Mouse (Mus musculus): ENCODE results near the gene Cdk6. TPM values are rescaled to one million over a fixed set of nuclear protein-coding genes. Genes with fewer than 3 reads are reported as not detected.
"Not testable (repeated sequence)": the region's sequence is repeated elsewhere in the genome, so short reads cannot be mapped to it uniquely, and the experiment has no call there.

Gene Cdk6
- polyA plus RNA-seq, 1 experiment from 2014 or later, result 59.1 TPM

- no peaks in the 10 kb centered on the region for H3K9me3 ChIP-seq
- no peaks in the 10 kb centered on the region for H3K36me3 ChIP-seq
- H3K4me2 ChIP-seq, result no peak overlapping the region
- H3K9ac ChIP-seq, result no peak overlapping the region
- 56% methylated on average over 4 of the region's 4 CpGs for WGBS
- no peak overlapping the region for H3K4me3 ChIP-seq
- no peak overlapping the region for H3K27ac ChIP-seq
- no peaks in the 10 kb centered on the region for H3K27me3 ChIP-seq
- no peak for ATAC-seq (ENCODE audit: borderline replicate concordance, extremely low read depth, low FRiP score, low TSS enrichment)
- no peaks in the 10 kb centered on the region for H3K4me1 ChIP-seq
These were observed 17.2 kb upstream of the Cdk6 start for GRCm38 (mm10) chr5:3324116-3324515.

DNA sequence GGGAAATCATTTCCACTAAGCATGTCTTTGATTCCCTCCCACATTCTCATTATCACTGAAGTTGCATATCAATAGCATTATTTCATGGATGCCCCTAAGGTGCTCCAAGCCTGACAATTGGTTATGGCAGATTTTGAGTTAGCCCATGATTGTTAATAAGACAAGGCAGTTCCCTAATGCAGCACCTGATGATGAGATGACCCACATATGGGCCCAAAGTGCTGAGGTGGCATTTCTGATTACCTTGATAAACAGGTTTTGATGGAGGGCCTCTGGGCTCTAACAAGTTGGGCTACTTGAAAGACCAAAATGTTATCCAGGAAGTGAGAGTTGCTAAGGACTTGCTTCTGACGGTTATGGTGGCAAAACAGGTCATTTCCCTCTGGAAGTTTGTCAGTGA, 11.9 kb upstream of the Cdk6 start:
- H3K9me3 ChIP-seq, result no peaks in the 10 kb centered on the region
- no peaks in the 10 kb centered on the region for H3K36me3 ChIP-seq
- no peaks in the 10 kb centered on the region for H3K27me3 ChIP-seq
- H3K9ac ChIP-seq, result no peak overlapping the region
- ATAC-seq (ENCODE audit: borderline replicate concordance, extremely low read depth, low FRiP score, low TSS enrichment), result no peak
- 34% methylated on average over 1 of the region's 1 CpGs for WGBS
- H3K27ac ChIP-seq, result no peak overlapping the region
- H3K4me2 ChIP-seq, result no peak overlapping the region
- H3K4me1 ChIP-seq, result no peaks in the 10 kb centered on the region
- H3K4me3 ChIP-seq, result no peak overlapping the region

- ATAC-seq (ENCODE audit: borderline replicate concordance, extremely low read depth, low FRiP score, low TSS enrichment), result no peak
- Histone ChIP-seq H3K27ac (no peak overlapping the region), H3K4me1 (no peaks in the 10 kb centered on the region), H3K4me3 (no peak overlapping the region), H3K4me2 (no peak overlapping the region), H3K36me3 (no peaks in the 10 kb centered on the region), H3K27me3 (no peaks in the 10 kb centered on the region), H3K9ac (no peak overlapping the region), H3K9me3 (no peaks in the 10 kb centered on the region)
- WGBS, result 36% methylated on average over 3 of the region's 3 CpGs
These were observed 10.4 kb upstream of the Cdk6 start for GRCm38 (mm10) chr5:3330932-3331331.

DNA sequence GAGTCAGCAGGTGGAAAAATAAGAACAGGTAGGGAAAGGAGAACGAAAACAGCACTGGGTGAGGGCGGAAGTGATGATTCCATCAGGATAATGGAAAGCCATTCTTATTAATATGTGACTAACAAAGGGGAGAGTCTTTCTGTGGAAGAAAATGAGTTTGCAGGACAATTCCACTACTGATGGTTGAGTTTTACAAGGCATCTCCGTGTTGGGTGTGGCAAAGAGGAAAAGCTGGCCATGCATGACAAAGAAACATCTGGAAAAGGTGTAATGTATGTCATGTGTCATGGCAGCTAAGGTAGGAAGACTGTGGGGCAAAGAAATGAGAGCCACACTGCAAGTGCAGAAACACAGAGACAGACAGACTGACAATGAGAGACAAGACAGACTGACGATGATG, 8.3 kb upstream of the Cdk6 start:
- H3K4me1 ChIP-seq; H3K4me2 ChIP-seq; H3K27ac ChIP-seq; H3K36me3 ChIP-seq; H3K9ac ChIP-seq; ATAC-seq (ENCODE audit: borderline replicate concordance, extremely low read depth, low FRiP score, low TSS enrichment); H3K27me3 ChIP-seq; H3K9me3 ChIP-seq; H3K4me3 ChIP-seq: not testable (repeated sequence)
- 88% methylated on average over 4 of the region's 4 CpGs for WGBS

GRCm38 (mm10) chr5:3340340-3341058, 786 bp upstream of the Cdk6 start:
- H3K9me3 ChIP-seq; ATAC-seq (ENCODE audit: borderline replicate concordance, extremely low read depth, low FRiP score, low TSS enrichment); H3K36me3 ChIP-seq; H3K27me3 ChIP-seq; H3K4me1 ChIP-seq: not testable (repeated sequence)
- Histone ChIP-seq H3K27ac (peak overlapping the region; percentile 95), H3K9ac (peak overlapping the region; percentile 88), H3K4me3 (peak overlapping the region; percentile 86), H3K4me2 (peak overlapping the region; percentile 90)
- WGBS, result under 1% methylated on average over 15 of the region's 15 CpGs

DNA sequence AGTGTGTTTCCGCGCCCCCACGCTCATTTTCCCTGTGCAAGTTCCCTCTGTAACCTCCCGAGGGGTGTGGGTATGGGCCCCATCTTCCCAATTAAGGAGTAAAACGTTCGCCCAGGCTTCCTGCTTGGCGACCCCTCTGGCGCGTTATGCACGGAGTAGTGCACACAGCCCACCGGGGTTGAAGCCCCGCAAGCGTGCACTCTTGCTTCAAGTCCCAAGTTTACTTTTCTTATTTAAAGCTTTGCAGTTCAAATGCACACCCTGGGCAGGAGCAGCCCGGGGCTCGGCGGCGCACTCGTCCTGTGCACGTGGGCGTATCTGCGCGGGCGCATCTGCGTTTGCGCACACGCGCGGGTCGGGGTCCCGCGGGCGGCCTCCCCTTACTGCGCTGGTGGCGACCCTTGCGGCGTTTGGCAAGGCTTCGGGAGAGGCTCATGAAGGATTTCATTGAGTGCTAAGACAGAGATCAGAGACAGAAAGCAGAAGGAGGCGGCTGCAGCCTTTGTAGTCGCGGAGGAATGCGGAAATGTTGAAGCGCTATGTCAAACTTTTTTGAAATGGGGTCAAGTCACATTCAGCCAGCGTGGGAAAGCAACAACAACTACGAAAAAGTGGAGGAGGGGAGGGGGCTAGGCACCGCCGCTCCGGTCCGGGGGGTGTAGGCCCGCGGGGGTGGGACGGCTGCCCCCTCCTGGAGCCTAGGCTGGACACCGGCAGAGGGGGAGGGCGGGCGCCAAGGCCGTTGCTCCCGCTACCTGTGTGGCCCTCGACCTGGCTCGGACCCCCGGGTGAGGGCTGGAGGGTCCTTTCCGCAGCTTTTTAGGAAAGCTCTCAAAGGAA, 866 bp downstream of the Cdk6 start:
- peak; percentile 69 for ATAC-seq (ENCODE audit: borderline replicate concordance, extremely low read depth, low FRiP score, low TSS enrichment)
- under 1% methylated on average over 60 of the region's 60 CpGs for WGBS
- H3K4me1 ChIP-seq, result 0 out of 2 replicates have a peak, but pooled peaks cover 3% of the 10 kb centered on the region

DNA sequence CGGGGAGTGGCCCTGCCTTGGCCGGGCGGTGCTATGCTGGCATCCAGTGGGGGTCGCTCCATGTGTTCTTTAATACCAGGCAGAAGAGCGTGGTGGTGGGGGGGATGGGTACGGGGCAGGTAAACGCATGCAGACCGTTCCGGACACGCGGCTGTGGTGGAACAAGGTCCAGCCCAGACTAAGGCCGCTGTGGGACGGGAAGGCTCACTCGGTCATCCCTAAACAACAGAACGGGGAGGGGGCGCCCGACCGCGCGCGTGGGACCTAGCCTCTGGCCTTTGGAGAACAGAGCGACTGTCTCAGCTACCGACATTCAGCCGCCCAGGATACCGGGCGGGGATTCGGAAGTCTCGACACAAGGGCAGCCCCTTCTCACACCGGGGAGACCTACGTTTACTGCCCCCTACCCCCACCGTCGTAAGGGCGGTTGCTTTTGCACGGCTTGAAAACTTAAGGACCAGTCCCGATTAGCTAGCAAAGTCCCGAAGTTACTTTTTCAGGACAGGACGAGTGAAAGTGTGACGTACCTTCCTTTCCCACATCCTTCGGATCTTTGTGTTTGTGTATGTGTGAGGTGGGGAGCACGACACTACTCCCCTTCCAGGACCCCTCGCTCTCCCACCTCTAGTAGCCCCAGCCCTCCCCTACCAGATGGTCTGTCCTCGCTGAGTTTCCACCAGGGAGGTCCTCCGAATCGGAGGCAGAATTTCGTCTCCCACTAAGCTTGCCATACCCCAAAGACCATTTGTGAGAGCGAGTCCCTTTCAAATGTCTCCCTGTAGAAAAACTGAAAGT, 1.7 kb downstream of the Cdk6 start:
- H3K4me3 ChIP-seq, result peak overlapping the region; percentile 86
- peak; percentile 72 for ATAC-seq (ENCODE audit: borderline replicate concordance, extremely low read depth, low FRiP score, low TSS enrichment)
- H3K36me3 ChIP-seq, result 0 out of 2 replicates have a peak, but pooled peaks cover 5% of the 10 kb centered on the region
- peak overlapping the region; percentile 90 for H3K4me2 ChIP-seq
- WGBS, result under 1% methylated on average over 46 of the region's 46 CpGs
- peak overlapping the region; percentile 95 for H3K27ac ChIP-seq
- no peaks in the 10 kb centered on the region for H3K27me3 ChIP-seq
- 0 out of 2 replicates have a peak, but pooled peaks cover 3% of the 10 kb centered on the region for H3K4me1 ChIP-seq
- H3K9ac ChIP-seq, result peak overlapping the region; percentile 88
- H3K9me3 ChIP-seq, result no peaks in the 10 kb centered on the region

More for the DNA sequence above, 866 bp downstream of the Cdk6 start:
- Histone ChIP-seq H3K27me3 (no peaks in the 10 kb centered on the region), H3K27ac (peak overlapping the region; percentile 95), H3K4me2 (peak overlapping the region; percentile 90), H3K36me3 (0 out of 2 replicates have a peak, but pooled peaks cover 5% of the 10 kb centered on the region), H3K4me3 (peak overlapping the region; percentile 86), H3K9me3 (no peaks in the 10 kb centered on the region), H3K9ac (peak overlapping the region; percentile 88)

DNA sequence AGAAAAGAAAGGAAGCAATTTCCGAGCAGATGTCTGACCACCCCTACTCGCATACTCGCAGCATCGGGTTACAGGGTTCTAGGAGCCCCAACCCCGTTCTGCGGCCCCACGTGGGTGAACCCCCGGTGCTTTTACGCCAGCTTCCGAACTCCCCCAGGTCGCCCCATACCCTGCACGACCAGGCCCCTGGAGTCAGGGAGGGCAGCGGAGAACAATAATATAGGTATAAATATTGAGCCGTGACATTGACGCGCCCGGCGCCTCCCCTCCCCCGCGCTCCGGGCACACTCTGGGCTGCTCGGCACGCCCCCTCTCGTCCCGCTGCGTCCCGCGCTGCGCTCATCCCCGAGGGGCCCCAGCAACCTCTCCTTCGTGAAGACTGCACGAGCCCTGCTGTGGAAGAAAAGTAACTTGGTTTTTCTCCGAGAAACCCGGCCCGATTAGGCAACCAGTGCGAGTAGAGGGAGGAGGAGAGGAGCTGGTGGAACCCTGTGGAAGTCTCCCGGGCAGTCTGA, 2.3 kb downstream of the Cdk6 start:
- peak overlapping the region; percentile 90 for H3K4me2 ChIP-seq
- no peaks in the 10 kb centered on the region for H3K27me3 ChIP-seq
- H3K27ac ChIP-seq, result peak overlapping the region; percentile 95
- H3K4me3 ChIP-seq, result peak overlapping the region; percentile 86
- H3K36me3 ChIP-seq, result peaks cover 5% of the 10 kb centered on the region; the same call in 1 of the 2 replicates
- H3K9ac ChIP-seq, result peak overlapping the region; percentile 88
- peak; percentile 65 for ATAC-seq (ENCODE audit: borderline replicate concordance, extremely low read depth, low FRiP score, low TSS enrichment)
- WGBS, result under 1% methylated on average over 36 of the region's 37 CpGs
- 0 out of 2 replicates have a peak, but pooled peaks cover 3% of the 10 kb centered on the region for H3K4me1 ChIP-seq
- no peaks in the 10 kb centered on the region for H3K9me3 ChIP-seq

GRCm38 (mm10) chr5:3344081-3344631, 2.9 kb downstream of the Cdk6 start:
- Histone ChIP-seq H3K9ac (peak overlapping the region; percentile 88), H3K4me3 (peak overlapping the region; percentile 86), H3K4me2 (peak overlapping the region; percentile 90), H3K27ac (peak overlapping the region; percentile 95), H3K27me3 (no peaks in the 10 kb centered on the region), H3K36me3 (peaks cover 5% of the 10 kb centered on the region; the same call in 1 of the 2 replicates), H3K4me1 (0 out of 2 replicates have a peak, but pooled peaks cover 3% of the 10 kb centered on the region), H3K9me3 (no peaks in the 10 kb centered on the region)
- WGBS, result under 1% methylated on average over 50 of the region's 58 CpGs
- peak; percentile 49 for ATAC-seq (ENCODE audit: borderline replicate concordance, extremely low read depth, low FRiP score, low TSS enrichment)

- not testable (repeated sequence) for H3K4me1 ChIP-seq; H3K36me3 ChIP-seq; H3K4me3 ChIP-seq; H3K9ac ChIP-seq; ATAC-seq (ENCODE audit: borderline replicate concordance, extremely low read depth, low FRiP score, low TSS enrichment); H3K9me3 ChIP-seq; H3K27me3 ChIP-seq; H3K27ac ChIP-seq
- peak overlapping the region; percentile 90; the same call in 1 of the 2 replicates for H3K4me2 ChIP-seq
- WGBS, result 26% methylated on average over 4 of the region's 4 CpGs
These were observed 4.3 kb downstream of the Cdk6 start for GRCm38 (mm10) chr5:3345540-3345939.

GRCm38 (mm10) chr5:3349393-3349792, 8.1 kb downstream of the Cdk6 start:
- not testable (repeated sequence) for H3K4me1 ChIP-seq; H3K27ac ChIP-seq; H3K27me3 ChIP-seq; H3K9ac ChIP-seq; H3K4me3 ChIP-seq; H3K4me2 ChIP-seq; H3K36me3 ChIP-seq; ATAC-seq (ENCODE audit: borderline replicate concordance, extremely low read depth, low FRiP score, low TSS enrichment); H3K9me3 ChIP-seq
- 59% methylated on average over 4 of the region's 4 CpGs for WGBS
